Mouse (Mus musculus) liver, embryonic 14.5 days (tissue): Measurements from ENCODE around the gene Gm49388. TPM values are rescaled to one million over a fixed set of nuclear protein-coding genes. Genes with fewer than 3 reads are reported as not detected.
A peak's percentile ranks its signal among the peaks of the same experiment; 100 is the strongest.
"Not testable (repeated sequence)": the region's sequence is repeated elsewhere in the genome, so short reads cannot be mapped to it uniquely, and the experiment has no call there.

Experiments used
- ATAC-seq: fragments of 200-750 bp; cut with Nextera tagmentation; 2 replicates; pipeline ENCODE4 v1.8.0; 2017; ENCODE audit warnings: moderate number of reproducible peaks, mild to moderate bottlenecking, moderate library complexity; ENCODE audit not compliant: insufficient read depth
- DNase-seq, 3 experiments: peaks; one replicate each; pipeline ENCODE4 v3.0.0-alpha.2; 2012 to 2013; ENCODE audit warnings: low read depth in 3 of 3, low spot score in 3 of 3
- H3K27ac ChIP-seq: fragments of 300-500 bp; sonication (generic); 2 replicates; pipeline ENCODE4 v1.5.1; 2014; ENCODE audit warnings: moderate library complexity, mild to moderate bottlenecking, control low read depth, inconsistent platforms
- H3K27me3 ChIP-seq: fragments of 300-500 bp; sonication (generic); 2 replicates; pipeline ENCODE4 v1.6.1; 2014; ENCODE audit warnings: mild to moderate bottlenecking, low read length, moderate library complexity; ENCODE audit not compliant: control insufficient read depth, insufficient read depth
- H3K36me3 ChIP-seq: fragments of 300-500 bp; sonication (generic); replicated peaks from 2 replicates; pipeline ENCODE4 v1.6.1; 2014; ENCODE audit warnings: low read depth; ENCODE audit not compliant: control insufficient read depth, insufficient read depth
- H3K4me1 ChIP-seq, 2 experiments: fragments of 200-500 bp in 1 of 2; fragments of 300-500 bp in 1 of 2; sonication (generic) in 1 of 2; replicated peaks; 2 replicates each; pipeline ENCODE4 v1.6.1; 2012 to 2014; ENCODE audit warnings: antibody characterized with exemption in 1 of 2, inconsistent platforms in 1 of 2, low read length in 1 of 2; ENCODE audit not compliant: control insufficient read depth in 2 of 2, insufficient read depth in 2 of 2
- H3K4me2 ChIP-seq: fragments of 300-500 bp; sonication (generic); 2 replicates; pipeline ENCODE4 v1.6.1; 2014; ENCODE audit warnings: low read depth, mild to moderate bottlenecking, control low read depth, moderate library complexity
- H3K4me3 ChIP-seq, 2 experiments: fragments of 200-500 bp in 1 of 2; fragments of 300-500 bp in 1 of 2; sonication (generic) in 1 of 2; 2 replicates each; pipeline ENCODE4 v1.5.1; 2012 to 2014; ENCODE audit warnings: low read depth in 2 of 2, low read length in 2 of 2, mild to moderate bottlenecking in 2 of 2, control low read depth in 1 of 2, inconsistent platforms in 1 of 2, moderate library complexity in 1 of 2; ENCODE audit not compliant: insufficient read depth in 1 of 2
- H3K9ac ChIP-seq: fragments of 300-500 bp; sonication (generic); replicated peaks from 2 replicates; pipeline ENCODE4 v1.6.1; 2014; ENCODE audit warnings: mild to moderate bottlenecking, control low read depth, moderate library complexity
- H3K9me3 ChIP-seq: fragments of 300-500 bp; sonication (generic); 2 replicates; pipeline ENCODE4 v1.6.1; 2016; ENCODE audit warnings: low read length, mixed read lengths; ENCODE audit not compliant: control insufficient read depth
- CTCF ChIP-seq: IDR thresholded peaks from 2 replicates; pipeline ENCODE4 v1.5.1; 2016; ENCODE audit warnings: antibody characterized with exemption, low read depth, control low read depth
- EP300 ChIP-seq: IDR thresholded peaks from 2 replicates; pipeline ENCODE4 v1.6.1; 2016; ENCODE audit warnings: antibody characterized with exemption, low read depth
- WGBS: fragments of 180-500 bp; shearing (Covaris S2); extraction: QIAGEN DNeasy Blood & Tissue Kit; methylation state at CpG from one replicate; pipeline ENCODE4 v1.1.7; 2014; ENCODE audit not compliant: insufficient replicate concordance; 5-methylcytosine and 5-hydroxymethylcytosine counted together
- polyA plus RNA-seq, 2 experiments: library from polyadenylated mRNA; depleted of rRNA in 1 of 2; stranded (reverse) in 1 of 2; unstranded in 1 of 2; fragments of >200 nt; fragmentation: Nextera tagmentation in 1 of 2; extraction: Ambion mirVana in 1 of 2; gene quantifications; 2 replicates each; pipeline versions ENCODE4 v1.2.1 to v1.2.3; 2012 to 2014

The Gm49388 gene
- polyA plus RNA-seq, 2 experiments, result 1.2 TPM; not detected in 1

DNA sequence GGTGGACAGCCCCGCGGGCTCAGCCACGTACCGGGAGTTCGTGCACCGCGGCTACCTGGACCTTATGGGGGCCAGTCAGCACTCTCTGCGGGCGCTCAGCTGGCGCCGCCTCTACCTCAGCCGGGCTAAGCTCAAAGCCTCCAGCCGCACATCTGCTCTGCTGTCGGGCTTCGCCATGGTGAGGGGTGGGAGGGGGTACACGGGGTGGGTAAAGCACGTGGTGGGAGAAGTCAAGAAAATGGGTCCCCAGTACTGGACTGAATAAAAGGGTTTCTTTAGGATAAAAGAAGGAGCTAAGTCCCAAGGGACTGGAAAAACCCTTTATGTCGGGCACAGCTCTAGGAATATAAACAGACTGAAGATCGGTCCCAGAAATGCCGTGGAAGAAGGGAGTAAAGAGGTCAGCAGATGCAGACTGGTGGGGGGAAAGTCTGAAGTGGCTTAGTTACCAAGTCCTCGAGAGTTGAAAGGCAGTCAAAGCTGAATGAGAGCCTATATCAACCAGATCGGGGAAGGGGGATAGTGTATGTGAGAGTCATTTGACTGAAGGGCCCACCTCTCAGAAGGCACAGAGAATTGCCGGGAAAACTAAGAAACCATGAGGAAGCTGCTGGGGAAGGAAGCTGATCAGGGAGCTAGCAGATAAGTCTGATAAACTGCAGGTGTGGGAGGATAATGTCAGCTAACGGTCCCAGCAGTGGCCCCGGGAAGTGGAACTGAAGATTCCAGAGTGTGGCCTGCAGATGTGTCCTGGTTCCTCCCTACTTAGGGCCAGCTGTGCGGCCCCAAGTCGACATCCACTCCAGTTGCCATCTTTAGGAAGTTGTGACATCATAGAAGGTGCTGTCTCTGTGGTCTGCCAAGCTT is 15.1 kb upstream of the Gm49388 start:
- no peaks in the 10 kb centered on the region for H3K36me3 ChIP-seq
- 1% methylated on average over 27 of the region's 27 CpGs for WGBS
- H3K27me3 ChIP-seq, result no peaks in the 10 kb centered on the region
- ATAC-seq (no peak), DNase-seq (no peak)
- peak overlapping the region; percentile 71 for H3K9ac ChIP-seq
- H3K4me2 ChIP-seq, result peak overlapping the region; percentile 94
- H3K4me1 ChIP-seq, result peaks cover 35 to 53% of the 10 kb centered on the region in 2 experiments
- no peaks in the 10 kb centered on the region for H3K9me3 ChIP-seq
- TF ChIP-seq CTCF (no peak), EP300 (peak; percentile 30)
- peak overlapping the region; percentile 58 to 63 for H3K4me3 ChIP-seq
- H3K27ac ChIP-seq, result peak overlapping the region; percentile 21

DNA sequence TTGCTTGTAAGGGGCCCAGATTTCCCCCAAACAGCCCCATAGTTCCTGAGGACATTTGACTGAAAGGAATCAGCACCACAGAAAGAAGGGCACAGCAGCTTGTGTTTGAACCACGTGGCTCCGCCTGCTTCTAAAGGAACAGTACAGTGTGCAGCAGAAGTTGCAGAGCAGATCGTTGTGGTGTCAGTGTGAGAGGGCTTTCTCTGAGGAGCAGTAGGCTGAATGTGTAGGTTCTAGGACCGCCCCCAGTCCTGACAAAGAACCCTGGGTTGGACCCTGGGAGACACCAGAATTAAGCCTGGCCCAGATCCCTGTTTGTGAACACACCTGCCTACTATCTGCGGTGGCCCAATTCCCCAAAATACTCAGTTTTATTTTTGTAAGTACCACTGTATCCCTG is 14.1 kb upstream of the Gm49388 start:
- DNase-seq, result no peak
- H3K4me2 ChIP-seq, result peak overlapping the region; percentile 94

DNA sequence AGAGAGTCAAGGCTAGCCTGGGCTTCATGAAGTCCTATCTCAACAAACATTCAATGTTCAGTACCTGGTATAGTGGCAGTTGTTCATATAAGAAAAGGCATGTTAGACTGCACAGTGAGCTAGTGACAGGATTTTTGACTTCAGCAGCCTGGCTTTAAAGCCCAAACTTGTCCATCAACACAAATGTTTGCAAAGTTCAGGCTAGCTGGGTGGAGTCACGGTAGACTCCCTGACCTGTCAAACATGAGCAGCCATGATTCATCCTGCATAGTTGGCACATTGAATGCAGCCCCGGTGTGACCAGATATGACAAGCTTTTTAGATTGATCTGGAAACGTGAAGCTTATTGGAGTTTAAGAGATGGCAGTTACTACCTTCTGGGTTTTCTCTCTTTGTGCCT is 13.3 kb upstream of the Gm49388 start:
- no peaks in the 10 kb centered on the region for H3K36me3 ChIP-seq
- no peaks in the 10 kb centered on the region for H3K27me3 ChIP-seq
- no peak overlapping the region for H3K9ac ChIP-seq
- TF ChIP-seq CTCF (no peak), EP300 (no peak)
- H3K4me1 ChIP-seq, result peaks cover 24 to 41% of the 10 kb centered on the region in 2 experiments
- H3K9me3 ChIP-seq, result no peaks in the 10 kb centered on the region
- no peak for ATAC-seq
- no peak overlapping the region for H3K4me2 ChIP-seq
- no peak for DNase-seq
- 36% methylated on average over 3 of the region's 3 CpGs for WGBS
- H3K27ac ChIP-seq, result no peak overlapping the region
- no peak overlapping the region for H3K4me3 ChIP-seq

More for the DNA sequence above, 14.1 kb upstream of the Gm49388 start:
- Histone ChIP-seq H3K27me3 (no peaks in the 10 kb centered on the region), H3K27ac (no peak overlapping the region), H3K4me3 (no peak overlapping the region), H3K4me1 (peaks cover 32 to 48% of the 10 kb centered on the region in 2 experiments), H3K36me3 (no peaks in the 10 kb centered on the region), H3K9ac (no peak overlapping the region), H3K9me3 (no peaks in the 10 kb centered on the region)
- WGBS, result 44% methylated on average over 5 of the region's 5 CpGs
- TF ChIP-seq CTCF (no peak), EP300 (no peak)
- ATAC-seq, result no peak

DNA sequence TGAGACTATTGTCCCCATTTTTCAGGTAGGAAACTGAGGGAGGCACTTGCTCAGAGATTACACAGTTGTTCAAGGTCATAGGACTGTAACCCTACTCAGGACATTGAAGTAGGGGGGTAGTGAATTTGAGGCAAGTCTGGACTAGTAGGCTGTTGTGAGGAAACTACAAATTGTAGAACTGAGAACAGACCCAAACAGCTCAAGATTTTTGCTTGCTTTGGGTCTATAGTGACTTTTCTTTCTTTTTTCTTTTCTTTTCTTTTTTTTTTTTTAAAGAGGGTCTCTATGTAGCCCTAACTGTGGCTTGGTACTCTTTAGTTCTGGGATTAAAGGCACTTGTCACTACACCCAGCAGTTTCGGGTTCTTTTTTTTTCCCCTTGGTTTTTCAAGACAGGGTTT is 12.9 kb upstream of the Gm49388 start:
- Histone ChIP-seq H3K4me3 (no peak overlapping the region), H3K27me3 (no peaks in the 10 kb centered on the region), H3K9me3 (no peaks in the 10 kb centered on the region), H3K9ac (no peak overlapping the region), H3K27ac (no peak overlapping the region), H3K4me2 (no peak overlapping the region), H3K4me1 (peaks cover 24 to 39% of the 10 kb centered on the region in 2 experiments), H3K36me3 (no peaks in the 10 kb centered on the region)
- WGBS, result 82% methylated on average over 1 of the region's 1 CpGs
- DNase-seq (no peak), ATAC-seq (no peak)
- TF ChIP-seq EP300 (no peak), CTCF (no peak)

DNA sequence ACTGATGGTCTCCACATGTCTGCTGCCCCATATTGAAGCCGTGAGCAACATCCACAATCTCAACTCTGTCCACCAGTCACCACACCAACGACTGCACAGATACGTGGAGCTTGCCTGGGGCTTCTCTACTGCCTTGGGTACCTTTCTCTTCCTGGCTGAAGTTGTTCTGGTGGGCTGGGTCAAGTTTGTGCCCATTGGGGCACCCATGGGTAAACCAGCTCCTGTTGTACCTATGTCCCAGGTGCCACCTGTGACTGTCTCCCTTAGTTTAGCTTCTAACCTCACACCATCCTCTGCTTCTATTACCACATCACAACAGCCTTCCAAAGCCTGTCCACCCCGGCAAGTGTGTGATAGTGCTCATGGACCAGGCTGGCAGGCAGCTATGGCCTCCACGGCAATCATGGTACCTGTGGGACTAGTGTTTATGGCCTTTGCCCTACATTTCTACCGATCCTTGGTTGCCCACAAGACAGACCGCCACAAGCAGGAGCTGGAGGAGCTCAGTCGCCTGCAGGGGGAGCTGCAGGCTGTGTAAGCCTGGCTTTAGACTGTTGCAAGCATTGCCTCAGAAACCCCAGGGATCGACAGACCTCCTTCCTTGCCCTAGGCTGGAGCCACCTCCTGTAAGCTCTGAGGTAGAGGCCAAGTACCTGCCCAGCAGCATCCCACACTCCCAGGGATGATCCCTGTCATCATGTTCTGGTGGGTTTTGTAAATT is 11.6 kb upstream of the Gm49388 start:
- ATAC-seq (no peak), DNase-seq (peak; percentile 62 to 71 (median 62))
- no peaks in the 10 kb centered on the region for H3K9me3 ChIP-seq
- H3K9ac ChIP-seq, result no peak overlapping the region
- peaks cover 1% of the 10 kb centered on the region for H3K36me3 ChIP-seq
- no peak overlapping the region for H3K4me3 ChIP-seq
- no peaks in the 10 kb centered on the region for H3K27me3 ChIP-seq
- 33% methylated on average over 9 of the region's 9 CpGs for WGBS
- no peak overlapping the region for H3K4me2 ChIP-seq
- TF ChIP-seq CTCF (peak; percentile 96), EP300 (no peak)
- peaks cover 23 to 34% of the 10 kb centered on the region in 2 experiments for H3K4me1 ChIP-seq
- no peak overlapping the region for H3K27ac ChIP-seq

DNA sequence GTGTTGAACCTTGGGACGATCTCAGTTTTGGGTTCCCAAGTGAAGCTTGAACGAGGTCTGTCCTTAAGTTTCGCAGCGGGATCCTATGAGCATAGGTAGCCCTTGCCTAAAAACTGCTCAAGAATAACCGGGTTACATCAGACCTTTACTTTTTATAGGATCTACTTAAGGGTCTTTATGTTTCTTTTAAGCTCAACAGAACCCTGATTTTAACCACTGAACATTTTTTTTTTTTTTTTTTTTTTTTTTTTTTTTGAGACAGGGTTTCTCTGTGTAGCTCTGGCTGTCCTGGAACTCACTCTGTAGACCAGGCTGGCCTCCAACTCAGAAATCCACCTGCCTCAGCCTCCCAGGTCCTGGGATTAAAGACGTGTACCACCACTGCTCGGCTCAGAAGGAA is 9.6 kb upstream of the Gm49388 start:
- ATAC-seq, DNase-seq, H3K9me3 ChIP-seq, H3K27me3 ChIP-seq: not testable (repeated sequence)
- Histone ChIP-seq H3K9ac (peak overlapping the region; percentile 94), H3K36me3 (peaks cover 17% of the 10 kb centered on the region), H3K4me1 (peaks cover 11 to 23% of the 10 kb centered on the region in 2 experiments), H3K4me2 (peak overlapping the region; percentile 92), H3K27ac (0 out of 2 replicates have a peak overlapping the region, but pooled peaks have one; percentile 76), H3K4me3 (peak overlapping the region; percentile 79 to 99)
- WGBS, result 67% methylated on average over 7 of the region's 7 CpGs
